Mouse (Mus musculus) embryonic facial prominence, embryonic 11.5 days (tissue): Measurements from ENCODE around the gene Tpcn2. TPM values are rescaled to one million over a fixed set of nuclear protein-coding genes. Genes with fewer than 3 reads are reported as not detected.

Experiments
- ATAC-seq: fragments of 200-750 bp; cut with Nextera tagmentation; replicated peaks from 2 replicates; pipeline ENCODE4 v1.8.0; 2017; ENCODE audit warnings: low read depth; ENCODE audit not compliant: insufficient number of reproducible peaks, low FRiP score, low TSS enrichment
- DNase-seq: peaks from one replicate; pipeline ENCODE4 v3.0.0-alpha.2; 2015; ENCODE audit warnings: low spot score
- H3K27ac ChIP-seq: fragments of 300-500 bp; sonication (generic); replicated peaks from 2 replicates; pipeline ENCODE4 v1.5.1; 2014; ENCODE audit warnings: mild to moderate bottlenecking, low read depth, low read length, control low read depth
- H3K27me3 ChIP-seq: fragments of 300-500 bp; sonication (generic); 2 replicates; pipeline ENCODE4 v1.6.1; 2014; ENCODE audit warnings: mild to moderate bottlenecking, low read length, moderate library complexity, mixed read lengths; ENCODE audit not compliant: control insufficient read depth, insufficient read depth
- H3K36me3 ChIP-seq: fragments of 300-500 bp; sonication (generic); replicated peaks from 2 replicates; pipeline ENCODE4 v1.6.1; 2014; ENCODE audit warnings: low read depth, mild to moderate bottlenecking, low read length, moderate library complexity, mixed read lengths; ENCODE audit not compliant: control insufficient read depth, insufficient read depth
- H3K4me1 ChIP-seq: fragments of 300-500 bp; sonication (generic); 2 replicates; pipeline ENCODE4 v1.6.1; 2014; ENCODE audit warnings: low read length, mixed read lengths; ENCODE audit not compliant: control insufficient read depth, insufficient read depth
- H3K4me2 ChIP-seq: fragments of 300-500 bp; sonication (generic); 2 replicates; pipeline ENCODE4 v1.6.1; 2014; ENCODE audit warnings: low read depth, mild to moderate bottlenecking, control low read depth, low read length, moderate library complexity
- H3K4me3 ChIP-seq: fragments of 300-500 bp; sonication (generic); 2 replicates; pipeline ENCODE4 v1.5.1; 2014; ENCODE audit warnings: low read depth, low read length, control low read depth
- H3K9ac ChIP-seq: fragments of 300-500 bp; sonication (generic); replicated peaks from 2 replicates; pipeline ENCODE4 v1.6.1; 2014; ENCODE audit warnings: mild to moderate bottlenecking, control low read depth, low read length
- H3K9me3 ChIP-seq: fragments of 300-500 bp; sonication (generic); replicated peaks from 2 replicates; pipeline ENCODE4 v1.6.1; 2016; ENCODE audit warnings: mild to moderate bottlenecking, low read length, inconsistent platforms, mixed read lengths; ENCODE audit not compliant: control insufficient read depth
- WGBS: fragments of 180-500 bp; shearing (Covaris S2); extraction: QIAGEN DNeasy Blood & Tissue Kit; methylation state at CpG from one replicate; pipeline ENCODE4 v1.1.7; 2014; 5-methylcytosine and 5-hydroxymethylcytosine counted together
- polyA plus RNA-seq: library from polyadenylated mRNA; unstranded; fragments of >200 nt; fragmentation: Nextera tagmentation; extraction: Ambion mirVana; gene quantifications from 2 replicates; pipeline ENCODE4 v1.2.1, GENCODE M21; 2014

Gene Tpcn2
- polyA plus RNA-seq, 1 experiment from 2014 or later: 2.2 TPM

DNA sequence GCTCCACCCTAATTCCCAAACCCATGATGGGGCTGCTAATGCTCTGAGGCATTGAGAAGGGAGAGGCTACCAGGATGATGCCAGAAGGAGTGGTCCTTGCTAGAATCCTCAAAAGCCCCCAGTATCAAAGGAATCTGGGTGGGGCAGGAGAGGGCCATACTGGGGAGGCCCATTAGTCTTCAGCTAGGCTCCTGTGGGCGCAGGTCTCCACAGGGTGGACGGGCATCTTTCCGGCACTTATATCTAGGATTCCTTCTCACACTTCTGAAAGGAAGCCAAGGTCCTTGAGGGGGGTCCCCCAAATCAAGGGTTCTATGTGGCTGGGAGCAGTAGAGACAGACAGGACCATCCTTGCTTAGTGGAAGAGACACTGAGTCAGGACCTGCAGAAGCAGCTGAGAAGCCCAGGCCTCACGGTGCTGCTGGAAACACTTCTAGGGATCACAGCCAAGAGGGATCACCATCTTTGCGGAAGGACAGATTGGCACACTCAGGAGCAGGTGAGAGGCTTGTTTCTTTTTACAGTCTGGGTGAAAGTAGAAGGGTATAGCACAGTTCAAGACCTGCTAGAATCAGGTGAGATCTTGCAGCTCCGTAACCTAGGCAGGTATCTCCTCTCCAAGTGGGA lies 31.1 kb upstream of the Tpcn2 start, which contains the start of gene Mrgprd:
Gene Mrgprd (plus strand): TSS at position 51 of the 627 bp plus-strand sequence.
- H3K4me3 ChIP-seq: no peak within 1 kb of the TSS
- H3K4me1 ChIP-seq: no peaks in the 10 kb centered on the region
- H3K27me3 ChIP-seq: no peaks in the 10 kb centered on the region
- 87% methylated on average over 6 of the region's 6 CpGs for WGBS
- H3K9me3 ChIP-seq: no peaks in the 10 kb centered on the region
- no peak within 1 kb of the TSS for H3K4me2 ChIP-seq
- H3K36me3 ChIP-seq: no peaks in the 10 kb centered on the region
- no peak within 1 kb of the TSS for H3K27ac ChIP-seq
- ATAC-seq (no peak), DNase-seq (no peak)
- H3K9ac ChIP-seq: no peak within 1 kb of the TSS

DNA sequence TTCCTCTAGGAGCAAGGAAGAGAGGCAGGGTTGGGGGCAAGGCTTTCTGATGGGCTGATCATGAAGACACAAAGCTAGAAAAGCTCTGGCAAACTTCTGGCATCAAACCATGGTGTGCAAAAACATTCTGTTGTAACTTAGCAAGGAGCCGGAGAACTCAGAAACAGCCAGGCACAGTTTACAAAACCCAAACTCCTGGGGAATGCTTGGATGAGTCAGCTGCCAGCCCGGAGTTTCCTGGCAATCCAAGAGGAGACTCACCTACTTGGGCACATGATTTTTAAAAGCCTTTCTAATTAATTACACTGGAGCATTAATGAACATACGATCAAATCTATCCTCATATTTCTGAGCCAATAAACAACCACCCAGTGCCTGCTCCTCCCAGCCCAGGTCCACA lies 28.3 kb upstream of the Tpcn2 start:
- Histone ChIP-seq H3K4me2 (no peak overlapping the region), H3K27me3 (no peaks in the 10 kb centered on the region), H3K36me3 (no peaks in the 10 kb centered on the region), H3K4me1 (no peaks in the 10 kb centered on the region), H3K4me3 (no peak overlapping the region), H3K9ac (no peak overlapping the region), H3K27ac (no peak overlapping the region), H3K9me3 (no peaks in the 10 kb centered on the region)
- ATAC-seq: no peak
- DNase-seq: no peak
- 82% methylated on average over 3 of the region's 3 CpGs for WGBS

DNA sequence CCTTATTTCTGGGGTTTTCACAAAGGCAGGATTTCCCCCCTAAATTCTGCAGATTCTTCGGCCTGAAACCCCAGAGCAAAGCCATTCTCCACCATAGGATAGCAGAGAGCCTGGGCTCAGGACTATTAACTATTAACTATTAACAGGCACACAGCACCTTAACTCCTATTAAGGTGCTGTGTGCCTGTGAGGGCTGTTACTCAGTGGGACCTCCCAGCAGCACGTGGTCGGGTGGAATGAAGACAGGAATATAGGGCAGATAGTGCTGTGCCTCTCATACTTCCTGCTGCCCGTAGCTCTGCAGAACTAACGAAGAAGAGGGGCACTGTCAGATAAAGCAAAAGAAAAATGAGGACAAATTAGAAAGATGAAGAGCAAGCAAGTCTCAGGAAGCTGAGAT lies 26.7 kb upstream of the Tpcn2 start:
- Histone ChIP-seq H3K27me3 (no peaks in the 10 kb centered on the region), H3K4me3 (no peak overlapping the region), H3K9ac (no peak overlapping the region), H3K27ac (no peak overlapping the region), H3K36me3 (no peaks in the 10 kb centered on the region), H3K4me2 (no peak overlapping the region), H3K4me1 (no peaks in the 10 kb centered on the region), H3K9me3 (no peaks in the 10 kb centered on the region)
- DNase-seq (no peak), ATAC-seq (no peak)
- WGBS: 73% methylated on average over 5 of the region's 5 CpGs

DNA sequence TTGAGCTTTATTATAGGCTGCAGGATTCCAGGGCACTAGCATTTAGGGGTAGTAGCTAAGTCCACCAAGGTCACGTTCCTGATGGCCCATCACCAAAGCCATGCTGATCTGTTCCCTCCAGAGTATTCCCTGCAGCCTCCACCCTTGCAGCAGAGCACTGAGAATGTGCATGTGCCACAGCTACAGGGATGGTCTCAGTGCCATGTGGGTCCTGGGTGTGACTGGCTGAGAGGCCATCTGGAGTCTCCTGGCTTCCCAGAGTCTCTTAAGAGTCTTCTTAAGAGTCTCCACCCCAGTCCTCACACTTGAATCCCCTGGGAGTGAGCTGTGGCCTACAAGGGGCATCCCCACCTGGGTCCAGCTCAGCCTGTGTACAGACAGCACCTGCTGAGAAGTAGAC lies 26.1 kb upstream of the Tpcn2 start:
- DNase-seq (no peak), ATAC-seq (no peak)
- H3K36me3 ChIP-seq: no peaks in the 10 kb centered on the region
- WGBS: 76% methylated on average over 1 of the region's 1 CpGs
- H3K4me2 ChIP-seq: no peak overlapping the region
- H3K4me1 ChIP-seq: no peaks in the 10 kb centered on the region
- no peak overlapping the region for H3K27ac ChIP-seq
- H3K4me3 ChIP-seq: no peak overlapping the region
- H3K9me3 ChIP-seq: no peaks in the 10 kb centered on the region
- H3K9ac ChIP-seq: no peak overlapping the region
- no peaks in the 10 kb centered on the region for H3K27me3 ChIP-seq

DNA sequence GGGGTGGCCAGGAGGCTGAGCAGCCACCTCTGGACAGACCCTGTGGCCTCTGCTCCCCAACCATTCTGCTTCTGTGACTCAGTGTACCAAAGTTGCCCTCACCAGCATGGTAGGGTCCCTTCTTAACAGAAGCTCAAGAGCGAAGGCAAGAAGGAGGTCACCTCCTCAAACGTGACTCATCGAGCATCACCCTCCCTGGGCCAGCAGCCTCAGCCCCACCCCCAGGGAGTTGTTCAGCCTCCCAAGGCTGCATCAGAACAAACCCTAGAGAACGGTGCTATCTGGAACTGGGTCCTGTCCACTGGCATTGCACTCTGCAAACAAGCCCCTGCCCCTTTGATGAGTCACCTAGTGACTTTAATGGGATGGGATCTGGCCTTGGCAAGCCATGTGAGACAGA lies 25.1 kb upstream of the Tpcn2 start:
- no peak overlapping the region for H3K9ac ChIP-seq
- 75% methylated on average over 4 of the region's 4 CpGs for WGBS
- H3K27me3 ChIP-seq: no peaks in the 10 kb centered on the region
- no peak overlapping the region for H3K4me3 ChIP-seq
- DNase-seq (no peak), ATAC-seq (no peak)
- H3K4me1 ChIP-seq: no peaks in the 10 kb centered on the region
- H3K36me3 ChIP-seq: no peaks in the 10 kb centered on the region
- no peak overlapping the region for H3K27ac ChIP-seq
- H3K4me2 ChIP-seq: no peak overlapping the region
- H3K9me3 ChIP-seq: no peaks in the 10 kb centered on the region

DNA sequence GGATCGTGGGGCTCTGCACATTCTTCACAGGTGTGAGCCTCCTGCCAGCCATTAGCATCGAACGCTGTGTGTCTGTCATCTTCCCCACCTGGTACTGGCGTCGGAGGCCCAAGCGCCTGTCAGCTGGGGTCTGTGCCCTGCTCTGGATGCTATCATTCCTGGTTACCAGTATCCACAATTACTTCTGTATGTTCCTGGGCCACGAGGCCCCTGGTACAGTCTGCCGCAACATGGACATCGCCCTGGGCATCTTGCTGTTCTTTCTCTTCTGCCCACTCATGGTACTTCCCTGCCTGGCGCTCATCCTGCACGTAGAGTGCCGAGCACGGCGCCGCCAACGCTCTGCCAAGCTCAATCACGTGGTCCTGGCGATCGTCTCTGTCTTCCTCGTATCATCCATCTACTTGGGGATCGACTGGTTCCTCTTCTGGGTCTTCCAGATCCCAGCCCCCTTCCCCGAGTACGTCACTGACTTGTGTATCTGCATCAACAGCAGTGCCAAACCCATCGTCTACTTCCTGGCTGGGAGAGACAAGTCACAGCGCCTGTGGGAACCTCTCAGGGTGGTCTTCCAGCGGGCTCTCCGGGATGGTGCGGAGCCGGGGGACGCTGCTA lies 24.4 kb upstream of the Tpcn2 start:
- no peaks in the 10 kb centered on the region for H3K27me3 ChIP-seq
- ATAC-seq: no peak
- H3K9ac ChIP-seq: no peak overlapping the region; the same call in 1 of the 2 replicates
- no peak overlapping the region for H3K4me3 ChIP-seq
- DNase-seq: no peak
- no peak overlapping the region for H3K27ac ChIP-seq
- WGBS: 81% methylated on average over 30 of the region's 30 CpGs
- no peaks in the 10 kb centered on the region for H3K4me1 ChIP-seq
- H3K4me2 ChIP-seq: no peak overlapping the region
- H3K36me3 ChIP-seq: no peaks in the 10 kb centered on the region
- H3K9me3 ChIP-seq: no peaks in the 10 kb centered on the region

DNA sequence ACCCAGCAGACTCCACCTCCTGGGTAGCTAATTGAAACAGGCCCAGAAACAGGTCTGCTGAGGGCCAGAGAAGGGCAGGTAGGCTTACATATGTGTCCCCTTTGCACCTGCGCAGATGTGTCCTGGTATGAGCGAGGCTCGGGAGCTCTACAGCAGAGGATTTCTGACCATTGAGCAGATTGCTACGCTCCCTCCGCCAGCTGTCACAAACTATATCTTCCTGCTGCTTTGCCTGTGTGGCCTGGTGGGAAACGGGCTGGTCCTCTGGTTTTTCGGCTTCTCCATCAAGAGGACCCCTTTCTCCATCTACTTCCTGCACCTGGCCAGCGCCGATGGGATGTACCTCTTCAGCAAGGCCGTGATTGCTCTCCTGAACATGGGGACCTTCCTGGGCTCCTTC lies 23.8 kb upstream of the Tpcn2 start:
- H3K4me2 ChIP-seq: no peak overlapping the region
- WGBS: 89% methylated on average over 10 of the region's 10 CpGs
- DNase-seq: no peak
- no peak overlapping the region for H3K4me3 ChIP-seq
- ATAC-seq: no peak
- no peaks in the 10 kb centered on the region for H3K36me3 ChIP-seq
- H3K4me1 ChIP-seq: no peaks in the 10 kb centered on the region
- no peaks in the 10 kb centered on the region for H3K9me3 ChIP-seq
- H3K27ac ChIP-seq: no peak overlapping the region
- no peaks in the 10 kb centered on the region for H3K27me3 ChIP-seq
- no peak overlapping the region; the same call in 1 of the 2 replicates for H3K9ac ChIP-seq

DNA sequence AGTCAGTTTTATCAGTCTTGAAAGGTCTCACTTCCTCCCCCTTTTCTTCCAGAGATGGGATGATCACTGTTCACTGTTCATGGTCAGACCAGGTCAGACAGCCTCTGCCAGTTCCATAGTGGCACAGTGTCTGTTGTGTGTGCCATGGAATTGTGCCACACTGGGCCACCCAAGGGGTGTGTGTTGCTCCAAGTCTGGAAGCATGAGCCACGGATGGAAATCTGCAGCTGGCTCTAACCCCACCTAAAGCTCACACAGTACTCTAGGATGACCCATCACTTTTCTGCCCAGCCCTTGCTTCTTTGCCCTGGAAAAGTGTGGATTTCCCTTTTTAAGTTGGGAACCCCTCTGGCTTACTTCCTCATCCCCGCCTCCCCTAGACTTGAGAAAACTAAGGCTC lies 20.3 kb upstream of the Tpcn2 start:
- Histone ChIP-seq H3K36me3 (no peaks in the 10 kb centered on the region), H3K9ac (no peak overlapping the region), H3K4me2 (no peak overlapping the region), H3K4me1 (no peaks in the 10 kb centered on the region), H3K4me3 (no peak overlapping the region), H3K27ac (no peak overlapping the region), H3K9me3 (no peaks in the 10 kb centered on the region), H3K27me3 (no peaks in the 10 kb centered on the region)
- 79% methylated on average over 2 of the region's 2 CpGs for WGBS
- ATAC-seq (no peak), DNase-seq (no peak)
